Mouse (Mus musculus) embryo, embryonic 10 days (tissue): ENCODE results near the gene Gm49394.
A peak's percentile ranks its signal among the peaks of the same experiment; 100 is the strongest.

ENCODE experiments used
- DNase-seq: peaks from one replicate; pipeline ENCODE4 v3.0.0-alpha.2; 2015; ENCODE audit warnings: low spot score

The Gm49394 gene

DNA sequence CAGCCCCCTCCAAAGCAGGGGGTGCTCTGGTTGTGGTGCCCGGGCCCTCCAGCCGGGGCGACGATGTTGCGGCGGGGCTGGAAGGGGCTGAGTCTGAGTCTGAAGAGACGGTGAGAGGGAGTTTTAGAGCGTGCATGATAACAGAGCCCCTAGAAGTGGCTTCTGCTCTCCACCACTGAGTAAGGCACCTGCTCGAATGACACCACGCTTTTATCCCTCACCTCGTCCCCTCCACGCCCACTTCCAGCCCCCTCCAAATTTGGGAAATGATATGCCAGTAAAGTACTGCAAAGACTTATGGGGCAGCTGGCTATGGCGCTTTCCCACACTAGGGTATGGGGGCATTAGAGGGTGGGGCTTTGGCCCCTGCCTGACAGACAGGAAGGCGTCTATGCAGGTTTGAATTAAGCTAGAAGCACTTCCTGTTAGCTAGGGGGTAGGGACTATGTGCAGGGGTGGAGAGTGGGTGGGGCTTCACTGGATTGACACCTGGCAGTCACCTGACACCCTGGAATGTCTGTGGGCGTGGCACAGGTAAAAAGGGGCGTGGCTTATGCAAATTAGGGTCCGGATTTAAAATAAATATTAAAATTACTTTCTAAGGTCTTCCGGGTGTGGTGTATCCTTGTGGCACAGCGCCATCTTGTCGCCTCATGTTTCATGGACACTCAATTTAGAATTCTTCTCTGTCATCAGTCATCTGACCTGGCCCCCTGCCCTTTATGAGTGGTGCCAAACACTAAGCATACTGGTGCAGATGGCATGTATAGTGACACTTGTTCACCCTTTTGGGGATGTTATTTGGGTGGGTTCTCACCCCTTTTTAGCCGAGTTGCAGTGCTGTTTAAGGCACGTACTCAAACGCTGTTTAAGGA is at the start of gene Gm49394:
TSS of gene Gm49394 (minus strand) at position 192 of the 875 bp plus-strand sequence.
- DNase-seq: no peak

DNA sequence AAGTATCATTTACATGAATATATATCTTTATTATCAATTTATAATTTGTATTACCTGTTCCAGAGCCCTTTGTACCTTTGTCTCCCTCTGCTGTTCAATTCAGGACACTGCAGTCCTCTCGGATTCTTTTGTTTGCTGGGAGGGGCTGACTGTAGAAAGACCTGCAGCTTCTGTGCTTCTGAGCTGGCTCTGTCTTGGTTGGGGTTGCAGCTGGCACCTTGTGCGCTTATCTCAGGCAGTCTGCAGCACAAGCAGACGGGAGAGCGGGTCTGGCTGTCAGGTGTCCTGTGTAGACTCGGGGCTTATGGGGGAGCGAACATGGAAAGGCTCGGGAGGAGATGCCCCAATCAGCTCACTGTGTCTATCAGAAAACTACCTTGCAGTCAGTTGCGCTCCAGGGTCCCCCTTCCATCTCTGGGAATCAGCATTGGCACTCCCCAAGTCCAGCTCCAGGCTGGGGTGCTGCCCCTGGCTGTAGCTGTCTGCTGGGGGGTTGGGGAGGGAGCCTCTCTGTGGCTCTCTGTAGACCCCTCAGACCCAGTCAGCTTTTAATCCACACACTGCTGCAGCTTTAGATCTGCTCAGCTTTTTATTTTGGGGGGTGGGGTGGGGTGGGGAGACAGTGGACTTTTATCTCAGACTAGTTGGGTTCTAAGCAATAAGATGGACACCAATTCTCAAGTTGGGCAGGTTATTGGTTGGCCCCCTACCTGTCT is 45.2 kb upstream of the Gm49394 start:
- peak; percentile 50 for DNase-seq

GRCm38 (mm10) chr7:142706873-142707272 is 37.1 kb upstream of the Gm49394 start:
- no peak for DNase-seq

- DNase-seq: no peak
These were observed 29.7 kb upstream of the Gm49394 start for GRCm38 (mm10) chr7:142699334-142699860.

- no peak for DNase-seq
These were observed 8.9 kb upstream of the Gm49394 start for GRCm38 (mm10) chr7:142678611-142679010.

- peak; percentile 85 for DNase-seq
These were observed 5.9 kb upstream of the Gm49394 start for GRCm38 (mm10) chr7:142675644-142676043.

- no peak for DNase-seq
These were observed 5.4 kb upstream of the Gm49394 start for GRCm38 (mm10) chr7:142675141-142675540.

- peak; percentile 72 for DNase-seq
These were observed 2.4 kb upstream of the Gm49394 start for GRCm38 (mm10) chr7:142672120-142672519.

DNA sequence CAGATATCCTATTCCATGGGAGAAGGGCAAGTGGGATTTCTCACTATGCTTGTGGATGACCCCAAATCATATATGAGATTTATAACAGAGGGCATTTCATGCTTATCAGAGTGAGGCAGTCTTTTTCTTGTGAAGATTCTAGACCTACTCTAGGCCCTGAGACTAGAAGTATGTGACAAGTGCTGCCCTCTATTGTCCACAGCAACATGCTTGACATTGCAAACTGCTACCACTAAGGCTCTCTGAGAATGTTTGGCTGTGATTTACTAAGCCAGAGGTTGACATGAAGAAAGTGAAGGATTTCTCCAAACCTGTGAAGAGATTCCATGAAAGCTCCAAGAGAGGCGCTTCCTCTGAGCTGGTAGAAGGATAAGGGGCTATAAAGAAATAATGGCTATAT is 1.3 kb upstream of the Gm49394 start:
- DNase-seq: no peak

GRCm38 (mm10) chr7:142668328-142668727 is 1.4 kb downstream of the Gm49394 start:
- DNase-seq: no peak

GRCm38 (mm10) chr7:142667521-142667920 is 2.2 kb downstream of the Gm49394 start:
- DNase-seq: no peak

GRCm38 (mm10) chr7:142666659-142667058 is 3.1 kb downstream of the Gm49394 start, which contains the start of gene Igf2:
TSS of gene Igf2 (minus strand) at chr7:142666816.
- DNase-seq: no peak

- no peak for DNase-seq
These were observed 3.6 kb downstream of the Gm49394 start for GRCm38 (mm10) chr7:142666109-142666508.

- DNase-seq: no peak
These were observed 4.4 kb downstream of the Gm49394 start for GRCm38 (mm10) chr7:142665364-142665763.

- no peak for DNase-seq
These were observed 5.2 kb downstream of the Gm49394 start for GRCm38 (mm10) chr7:142664465-142665029.

GRCm38 (mm10) chr7:142663931-142664421 is 5.8 kb downstream of the Gm49394 start:
- DNase-seq: no peak

DNA sequence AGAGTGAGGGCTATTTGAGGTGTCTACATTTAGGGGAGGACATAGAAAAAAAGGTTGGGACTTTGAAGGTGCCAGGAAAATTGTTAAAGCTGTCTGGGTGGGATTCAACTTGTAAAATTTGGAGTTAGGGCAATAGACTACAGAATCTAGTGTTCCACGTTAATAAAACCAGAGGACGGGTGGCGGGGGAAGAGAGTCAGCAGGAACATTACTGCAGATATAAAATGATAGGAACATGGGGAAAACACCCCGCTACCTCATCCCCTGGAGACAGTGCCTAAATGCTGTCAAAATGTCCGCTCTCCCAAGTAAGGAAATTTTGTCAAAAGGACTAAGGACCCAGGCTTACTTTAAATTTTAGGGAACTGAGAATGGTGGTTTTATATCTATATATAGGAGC is 6.6 kb downstream of the Gm49394 start:
- DNase-seq: no peak

- no peak for DNase-seq
These were observed 7.9 kb downstream of the Gm49394 start for GRCm38 (mm10) chr7:142661811-142662210.

GRCm38 (mm10) chr7:142661046-142661445 is 8.7 kb downstream of the Gm49394 start:
- DNase-seq: peak; percentile 60

- DNase-seq: peak; percentile 77
These were observed 9.1 kb downstream of the Gm49394 start for GRCm38 (mm10) chr7:142660651-142660945.

- peak; percentile 61 for DNase-seq
These were observed 9.7 kb downstream of the Gm49394 start for GRCm38 (mm10) chr7:142659767-142660650.
